Mouse (Mus musculus): ENCODE data around the gene Rgmb. TPM values are rescaled to one million over a fixed set of nuclear protein-coding genes. Genes with fewer than 3 reads are reported as not detected.

Gene Rgmb
- total RNA-seq (2014; fragmentation: Nextera tagmentation) (not detected in 2 replicates), total RNA-seq (2017) (not detected in 2 replicates)

GRCm38 (mm10) chr17:15830766-15831644 lies at the start of gene Rgmb:
Gene Rgmb, minus strand, starts transcription at chr17:15831039.
- ATAC-seq (replicated peaks; ENCODE audit: poor library complexity, severe bottlenecking) = peak; percentile 29

DNA sequence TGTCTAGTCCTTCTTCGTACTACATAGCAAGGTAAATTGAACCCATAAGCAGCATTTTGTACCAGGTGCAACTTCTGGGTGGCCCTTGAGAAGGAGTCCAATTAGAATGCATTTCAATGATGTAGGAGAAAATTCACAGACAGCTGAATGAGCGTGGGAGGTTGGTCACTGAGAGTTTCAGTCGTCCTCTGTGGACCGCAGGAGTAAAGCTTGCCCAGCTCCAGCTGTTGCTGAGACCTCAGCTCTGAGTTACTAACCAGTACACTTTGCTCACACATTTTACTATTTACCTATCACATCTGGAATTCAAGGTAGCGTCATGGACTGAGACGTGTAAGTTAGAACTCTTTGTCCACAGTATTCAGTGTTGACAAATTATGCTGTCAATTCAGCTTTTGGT lies 43.9 kb upstream of the Rgmb start:
- no peak for ATAC-seq (replicated peaks; ENCODE audit: poor library complexity, severe bottlenecking)

DNA sequence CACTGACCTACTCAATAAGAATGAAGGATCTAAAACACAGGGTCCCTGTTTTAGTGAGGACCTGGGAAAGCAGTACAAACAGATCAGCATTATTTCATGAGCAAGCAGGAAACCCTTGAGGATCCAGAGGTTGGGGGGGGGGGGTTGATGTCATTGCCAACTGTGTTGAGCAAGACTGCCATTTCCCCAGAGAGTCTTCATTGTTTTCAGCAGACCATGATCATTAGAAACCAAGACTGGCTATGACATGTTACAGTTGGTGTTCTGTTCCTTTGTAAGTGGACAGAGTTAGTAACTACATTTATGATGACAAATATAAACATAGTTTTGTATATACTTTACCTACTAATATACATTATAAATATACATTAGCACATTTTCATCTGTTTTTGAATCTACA lies 41.3 kb upstream of the Rgmb start:
- ATAC-seq (replicated peaks; ENCODE audit: poor library complexity, severe bottlenecking) = no peak

- ATAC-seq (replicated peaks; ENCODE audit: poor library complexity, severe bottlenecking) = no peak
Observed at GRCm38 (mm10) chr17:15865249-15865648, 34.4 kb upstream of the Rgmb start.

DNA sequence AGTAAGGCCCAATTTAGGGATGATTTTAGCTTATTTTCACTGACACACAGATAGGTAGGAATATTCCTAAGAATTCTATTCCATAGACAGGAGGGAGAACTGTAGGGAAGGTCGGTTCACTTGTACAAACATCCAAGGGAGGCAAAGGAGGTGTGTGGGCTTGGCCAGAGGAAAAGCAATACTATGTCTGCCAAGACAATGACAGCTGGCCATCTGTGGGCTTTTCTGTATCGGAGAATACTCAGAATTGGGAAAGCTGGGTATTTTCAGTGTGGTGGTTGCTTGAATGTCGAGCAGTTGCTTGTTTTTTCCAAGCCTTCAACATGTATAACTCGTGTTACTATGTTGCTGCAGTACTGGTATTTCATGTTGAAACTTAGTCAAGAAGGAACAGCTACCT lies 31.5 kb upstream of the Rgmb start:
- no peak for ATAC-seq (replicated peaks; ENCODE audit: poor library complexity, severe bottlenecking)

DNA sequence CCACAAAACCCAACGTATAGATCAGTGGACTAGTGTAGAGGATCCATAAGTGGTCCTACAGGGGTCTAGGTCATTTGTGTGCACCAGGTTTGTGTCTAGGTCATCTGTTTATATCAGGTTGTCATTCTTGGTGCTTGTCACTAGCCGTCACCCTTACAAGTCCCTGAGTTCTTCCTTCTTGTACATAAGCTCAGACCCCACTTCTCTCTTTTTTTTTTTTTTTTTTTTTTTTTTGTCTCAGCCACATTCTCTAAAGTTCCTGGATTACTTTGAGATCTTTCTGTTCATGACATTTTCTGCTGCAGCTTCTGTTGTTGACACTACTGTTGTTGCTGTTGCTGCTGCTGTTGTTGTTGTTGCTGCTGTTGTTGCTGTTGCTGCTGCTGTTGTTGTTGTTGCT lies 22.3 kb upstream of the Rgmb start:
- no peak for ATAC-seq (replicated peaks; ENCODE audit: poor library complexity, severe bottlenecking)

GRCm38 (mm10) chr17:15850544-15850943 lies 19.7 kb upstream of the Rgmb start:
- no peak for ATAC-seq (replicated peaks; ENCODE audit: poor library complexity, severe bottlenecking)

GRCm38 (mm10) chr17:15841425-15841824 lies 10.6 kb upstream of the Rgmb start:
- no peak for ATAC-seq (replicated peaks; ENCODE audit: poor library complexity, severe bottlenecking)

DNA sequence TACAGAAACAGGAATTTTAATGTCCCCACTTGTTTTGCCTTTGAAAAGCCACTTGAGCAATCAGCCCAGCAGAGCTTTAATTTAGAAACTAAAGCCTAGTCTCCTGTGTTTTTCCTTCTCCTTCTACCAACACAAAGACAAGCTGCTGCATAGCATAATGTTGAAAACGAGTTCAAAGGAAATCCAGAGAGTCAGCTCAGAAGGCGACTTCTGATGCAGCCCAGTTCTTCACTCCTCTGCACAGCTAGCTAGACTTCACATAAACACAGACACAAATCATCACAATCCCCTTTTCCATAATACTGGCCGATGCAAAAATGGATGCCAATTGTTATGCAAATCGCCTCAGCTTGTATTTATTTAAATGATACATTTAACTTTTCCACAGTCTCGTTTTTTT lies 1.6 kb upstream of the Rgmb start:
- ATAC-seq (replicated peaks; ENCODE audit: poor library complexity, severe bottlenecking) = no peak

DNA sequence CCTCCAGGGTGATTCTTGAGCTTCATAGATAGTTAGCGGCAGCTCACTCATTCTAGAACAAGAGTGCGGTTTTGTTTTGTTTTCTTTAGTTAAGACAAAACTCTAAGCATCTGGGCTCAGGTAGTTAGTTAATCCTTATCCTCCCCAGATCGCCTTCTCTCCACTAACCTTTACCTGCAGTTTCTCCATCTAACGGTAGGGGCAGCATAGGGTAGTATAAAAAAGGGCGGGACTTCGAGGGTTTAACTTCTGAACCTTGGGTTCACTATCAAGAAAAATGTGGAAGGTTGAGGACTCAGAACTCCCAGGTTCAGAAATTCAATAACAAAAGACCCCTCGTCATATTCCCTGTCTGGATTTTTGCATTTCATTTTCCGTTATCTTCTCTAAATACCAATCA lies 971 bp upstream of the Rgmb start:
- ATAC-seq (replicated peaks; ENCODE audit: poor library complexity, severe bottlenecking) = peak; percentile 53

DNA sequence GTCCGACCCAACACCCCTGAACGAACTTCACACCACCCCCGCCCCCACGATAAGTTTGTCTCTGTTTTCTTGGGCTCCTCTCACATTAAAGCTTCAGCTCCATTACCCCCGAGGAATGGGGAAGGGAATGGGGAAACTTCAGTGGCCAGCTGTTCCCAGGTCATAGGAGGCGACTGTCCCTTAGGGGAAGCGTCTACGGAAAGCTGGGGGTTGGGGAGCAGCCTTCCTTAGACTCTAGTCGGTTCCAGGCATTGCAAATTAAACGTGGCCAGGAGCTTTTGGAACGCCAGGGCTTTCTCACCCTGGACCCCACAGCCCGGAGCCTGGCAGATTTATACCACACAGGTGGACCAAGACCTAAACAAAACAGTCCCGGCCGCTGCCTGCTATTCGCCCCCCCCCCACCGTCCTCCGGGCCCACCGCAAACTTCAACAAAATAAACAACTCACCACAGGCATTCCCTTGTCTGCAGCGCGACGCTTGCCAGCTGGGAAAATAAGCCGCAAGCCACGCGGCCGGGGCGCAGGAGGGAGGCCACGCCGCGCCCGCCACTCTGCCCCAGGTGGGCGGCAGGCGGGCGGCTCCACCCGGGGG lies 571 bp downstream of the Rgmb start:
- no peak for ATAC-seq (replicated peaks; ENCODE audit: poor library complexity, severe bottlenecking)

DNA sequence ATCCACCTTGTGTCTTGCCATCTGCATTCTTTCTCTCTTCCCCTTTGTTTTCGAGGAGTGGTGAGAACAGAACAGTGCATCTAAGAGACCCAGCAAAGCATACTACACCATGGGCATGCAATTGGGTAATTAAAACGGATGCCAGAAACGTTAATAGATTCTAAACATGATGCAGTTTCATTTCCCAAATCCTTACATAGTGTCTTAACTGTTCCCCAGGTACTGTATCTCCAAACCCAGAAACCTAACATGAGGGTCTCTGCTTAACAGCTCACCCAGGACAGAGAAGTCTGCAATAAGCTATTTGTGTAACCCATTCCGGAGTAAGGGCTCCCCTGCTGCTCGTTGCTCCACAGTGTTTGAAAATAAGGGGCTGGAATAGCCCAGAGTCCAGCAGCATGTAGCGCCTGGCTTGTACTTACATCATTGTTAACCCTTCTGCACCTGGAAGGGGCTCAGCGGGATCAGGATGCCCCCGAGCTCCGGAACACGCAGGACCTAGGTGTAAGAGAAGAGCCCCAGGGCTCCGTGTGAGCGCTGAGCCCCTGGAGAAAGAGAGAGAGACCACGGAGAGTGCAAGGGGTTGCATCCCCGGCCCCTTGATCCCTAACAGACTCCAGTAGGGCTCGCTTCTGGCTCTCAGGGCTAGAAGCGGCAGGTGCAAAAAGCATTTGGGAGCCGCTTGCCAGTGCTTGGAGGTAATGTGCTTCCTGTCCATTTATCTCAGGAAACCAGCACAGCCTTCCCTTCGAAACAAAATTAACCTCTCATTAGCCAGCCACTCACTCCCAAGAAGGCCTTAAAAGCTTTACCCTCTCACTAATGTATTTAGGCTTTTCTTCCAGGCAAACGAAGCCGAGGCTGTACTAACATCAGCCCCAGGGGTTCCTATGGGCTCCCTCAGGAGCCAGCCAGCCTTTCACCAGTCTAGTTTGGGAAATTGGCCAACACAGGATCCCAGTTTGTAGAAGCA lies 1.4 kb downstream of the Rgmb start:
- peak; percentile 11 for ATAC-seq (replicated peaks; ENCODE audit: poor library complexity, severe bottlenecking)

- ATAC-seq (replicated peaks; ENCODE audit: poor library complexity, severe bottlenecking) = no peak
Observed at GRCm38 (mm10) chr17:15828131-15828917, 2.5 kb downstream of the Rgmb start.

GRCm38 (mm10) chr17:15826928-15827327 lies 3.9 kb downstream of the Rgmb start:
- no peak for ATAC-seq (replicated peaks; ENCODE audit: poor library complexity, severe bottlenecking)

GRCm38 (mm10) chr17:15826444-15826909 lies 4.4 kb downstream of the Rgmb start:
- peak; percentile 86 for ATAC-seq (replicated peaks; ENCODE audit: poor library complexity, severe bottlenecking)

GRCm38 (mm10) chr17:15825481-15826396 lies 5.1 kb downstream of the Rgmb start:
- peak; percentile 35 for ATAC-seq (replicated peaks; ENCODE audit: poor library complexity, severe bottlenecking)

- no peak for ATAC-seq (replicated peaks; ENCODE audit: poor library complexity, severe bottlenecking)
Observed at GRCm38 (mm10) chr17:15824854-15825253, 6.0 kb downstream of the Rgmb start.

GRCm38 (mm10) chr17:15824337-15824736 lies 6.5 kb downstream of the Rgmb start:
- no peak for ATAC-seq (replicated peaks; ENCODE audit: poor library complexity, severe bottlenecking)

DNA sequence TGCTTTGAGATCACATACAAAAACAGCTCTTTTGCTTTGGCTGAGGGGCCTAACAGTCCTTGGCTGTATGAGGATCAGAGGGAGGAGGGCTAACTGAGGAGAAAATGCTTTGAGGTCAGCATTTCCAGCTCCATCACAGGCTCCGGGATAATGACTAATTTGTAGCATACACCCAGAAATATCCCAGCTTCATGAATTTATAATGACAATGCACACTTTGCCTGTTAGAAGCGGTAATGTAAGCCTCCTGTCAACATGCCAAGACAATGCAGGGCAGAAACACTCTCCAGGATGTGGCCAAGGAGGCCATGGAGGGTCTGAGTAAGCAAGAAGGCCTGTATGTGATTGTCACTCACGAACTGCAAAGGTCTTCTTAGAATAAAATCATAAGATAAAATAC lies 7.0 kb downstream of the Rgmb start:
- ATAC-seq (replicated peaks; ENCODE audit: poor library complexity, severe bottlenecking) = no peak

Measured in granulocyte monocyte progenitor cell, adult 5-6 weeks (primary cell).